Mouse (Mus musculus) heart, adult 8-10 months (tissue): ENCODE data around the gene Galntl5. TPM values are rescaled to one million over a fixed set of nuclear protein-coding genes. Genes with fewer than 3 reads are reported as not detected.

Source experiments
- microRNA-seq: library from miRNA; unstranded; fragments of <30 nt; microRNA quantifications from one replicate; pipeline ENCODE4 v1.2.0, GENCODE M21; 2022
- total RNA-seq, 4 experiments: library from RNA; stranded (reverse); gene quantifications; 2 replicates each; pipeline ENCODE4 v1.2.4; 2022

Galntl5 gene
- total RNA-seq, 4 experiments from 2014 or later: not detected

Small RNA genes within 50 kb of the gene (microRNA-seq; reads per million reads assigned to microRNA genes)
- not detected for gene Gm26051

Other genes starting within 250 kb of the Galntl5 start
- 10 to 100 TPM; 26.9 to 39.0 (median 30.5) TPM for gene Prkag2, start 80.8 kb upstream of the Galntl5 start, total RNA-seq
- gene Galnt11, start 40.4 kb downstream of the Galntl5 start, total RNA-seq: 10 to 100 TPM; 19.5 to 21.8 (median 19.8) TPM
- not detected for gene E130116L18Rik, start 41.7 kb downstream of the Galntl5 start, total RNA-seq